Mouse (Mus musculus) stomach, embryonic 14.5 days (tissue): ENCODE measurements around the gene Ift22. TPM values are rescaled to one million over a fixed set of nuclear protein-coding genes. Genes with fewer than 3 reads are reported as not detected.

Experiments used
- polyA plus RNA-seq: library from polyadenylated mRNA; unstranded; fragments of >200 nt; fragmentation: Nextera tagmentation; extraction: Ambion mirVana; gene quantifications from 2 replicates; pipeline ENCODE4 v1.2.1, GENCODE M21; 2014

The Ift22 gene
- polyA plus RNA-seq, 1 experiment from 2014 or later: 75.1 TPM

Other genes starting within 250 kb of the Ift22 start
- not detected in 2 replicates for gene Myl10, start 215.0 kb upstream of the Ift22 start, polyA plus RNA-seq
- gene Col26a1, start 24.9 kb upstream of the Ift22 start, polyA plus RNA-seq: 11.7 and 12.2 TPM in 2 replicates
- 283 and 304 TPM in 2 replicates for gene Fis1, start 45.1 kb downstream of the Ift22 start, polyA plus RNA-seq
- 6.7 TPM in 2 replicates for gene Cldn15, start 58.5 kb downstream of the Ift22 start, polyA plus RNA-seq
- gene Plod3, start 78.9 kb downstream of the Ift22 start, polyA plus RNA-seq: 40.1 and 41.5 TPM in 2 replicates
- 101 and 108 TPM in 2 replicates for gene Znhit1, start 79.9 kb downstream of the Ift22 start, polyA plus RNA-seq
- gene Vgf, start 118.2 kb downstream of the Ift22 start, polyA plus RNA-seq: 0.65 and 0.83 TPM in 2 replicates
- gene Ap1s1, start 138.0 kb downstream of the Ift22 start, polyA plus RNA-seq: 146 and 159 TPM in 2 replicates
- gene Serpine1, start 164.1 kb downstream of the Ift22 start, polyA plus RNA-seq: 0.27 and 0.33 TPM in 2 replicates
- gene Trim56, start 208.1 kb downstream of the Ift22 start, polyA plus RNA-seq: 10.9 and 12.0 TPM in 2 replicates
- gene Muc3, start 241.2 kb downstream of the Ift22 start, polyA plus RNA-seq: not detected in 2 replicates